Mouse (Mus musculus) hindbrain, embryonic 14.5 days (tissue): ENCODE results near the gene Itga9. TPM values are rescaled to one million over a fixed set of nuclear protein-coding genes. Genes with fewer than 3 reads are reported as not detected.
A peak's percentile ranks its signal among the peaks of the same experiment; 100 is the strongest.

Experiments used
- ATAC-seq: fragments of 200-750 bp; cut with Nextera tagmentation; 2 replicates; pipeline ENCODE4 v1.8.0; 2017; ENCODE audit warnings: moderate number of reproducible peaks, mild to moderate bottlenecking, moderate TSS enrichment, moderate library complexity; ENCODE audit not compliant: low FRiP score
- DNase-seq: peaks from one replicate; pipeline ENCODE4 v3.0.0-alpha.2; 2015; ENCODE audit warnings: low spot score
- H3K27ac ChIP-seq: fragments of 300-500 bp; sonication (generic); 2 replicates; pipeline ENCODE4 v1.5.1; 2014; ENCODE audit warnings: mild to moderate bottlenecking, moderate library complexity
- H3K27me3 ChIP-seq: fragments of 300-500 bp; sonication (generic); 2 replicates; pipeline ENCODE4 v1.6.1; 2014; ENCODE audit warnings: mild to moderate bottlenecking, low read length, mixed read lengths; ENCODE audit not compliant: control insufficient read depth, insufficient read depth
- H3K36me3 ChIP-seq: fragments of 300-500 bp; sonication (generic); replicated peaks from 2 replicates; pipeline ENCODE4 v1.6.1; 2014; ENCODE audit not compliant: control insufficient read depth, insufficient read depth
- H3K4me1 ChIP-seq: fragments of 300-500 bp; sonication (generic); replicated peaks from 2 replicates; pipeline ENCODE4 v1.6.1; 2014; ENCODE audit warnings: antibody characterized with exemption, low read length, mixed read lengths; ENCODE audit not compliant: control insufficient read depth, insufficient read depth
- H3K4me2 ChIP-seq: fragments of 300-500 bp; sonication (generic); replicated peaks from 2 replicates; pipeline ENCODE4 v1.6.1; 2014; ENCODE audit warnings: mild to moderate bottlenecking, moderate library complexity
- H3K4me3 ChIP-seq: fragments of 300-500 bp; sonication (generic); replicated peaks from 2 replicates; pipeline ENCODE4 v1.5.1; 2014; ENCODE audit warnings: mild to moderate bottlenecking, low read length
- H3K9ac ChIP-seq: fragments of 300-500 bp; sonication (generic); 2 replicates; pipeline ENCODE4 v1.6.1; 2014
- H3K9me3 ChIP-seq: fragments of 300-500 bp; sonication (generic); 2 replicates; pipeline ENCODE4 v1.6.1; 2016; ENCODE audit warnings: low read length; ENCODE audit not compliant: control insufficient read depth
- WGBS: fragments of 180-500 bp; shearing (Covaris S2); extraction: QIAGEN DNeasy Blood & Tissue Kit; methylation state at CpG from one replicate; pipeline ENCODE4 v1.1.7; 2014; 5-methylcytosine and 5-hydroxymethylcytosine counted together
- polyA plus RNA-seq: library from polyadenylated mRNA; unstranded; fragments of >200 nt; fragmentation: Nextera tagmentation; extraction: Ambion mirVana; gene quantifications from 2 replicates; pipeline ENCODE4 v1.2.1, GENCODE M21; 2014

The Itga9 gene
- polyA plus RNA-seq, 1 experiment from 2014 or later: 4.4 TPM

GRCm38 (mm10) chr9:118676692-118677091 lies 70.2 kb downstream of the Itga9 start:
- WGBS: 72% methylated on average over 8 of the region's 8 CpGs
- no peak overlapping the region for H3K4me2 ChIP-seq
- no peak for ATAC-seq
- H3K9me3 ChIP-seq: no peaks in the 10 kb centered on the region
- peaks cover 12% of the 10 kb centered on the region for H3K4me1 ChIP-seq
- no peak overlapping the region for H3K4me3 ChIP-seq
- no peak overlapping the region for H3K9ac ChIP-seq
- no peaks in the 10 kb centered on the region for H3K27me3 ChIP-seq
- DNase-seq: no peak
- H3K36me3 ChIP-seq: no peaks in the 10 kb centered on the region
- H3K27ac ChIP-seq: 0 out of 2 replicates have a peak overlapping the region, but pooled peaks have one; percentile 26

GRCm38 (mm10) chr9:118677349-118677748 lies 70.9 kb downstream of the Itga9 start:
- DNase-seq: no peak
- Histone ChIP-seq H3K4me1 (peaks cover 12% of the 10 kb centered on the region), H3K27ac (no peak overlapping the region), H3K4me3 (no peak overlapping the region), H3K36me3 (no peaks in the 10 kb centered on the region), H3K9ac (no peak overlapping the region), H3K9me3 (no peaks in the 10 kb centered on the region), H3K4me2 (no peak overlapping the region), H3K27me3 (no peaks in the 10 kb centered on the region)
- ATAC-seq: no peak
- 46% methylated on average over 9 of the region's 9 CpGs for WGBS

- no peak for DNase-seq
- no peaks in the 10 kb centered on the region for H3K27me3 ChIP-seq
- no peak for ATAC-seq
These were observed 71.7 kb downstream of the Itga9 start for GRCm38 (mm10) chr9:118678020-118678750.

GRCm38 (mm10) chr9:118678759-118679158 lies 72.3 kb downstream of the Itga9 start:
- Histone ChIP-seq H3K36me3 (no peaks in the 10 kb centered on the region), H3K9ac (no peak overlapping the region), H3K27ac (no peak overlapping the region), H3K4me2 (no peak overlapping the region), H3K4me1 (peaks cover 12% of the 10 kb centered on the region), H3K27me3 (no peaks in the 10 kb centered on the region), H3K9me3 (no peaks in the 10 kb centered on the region), H3K4me3 (no peak overlapping the region)
- DNase-seq (no peak), ATAC-seq (no peak)
- 72% methylated on average over 10 of the region's 10 CpGs for WGBS

More at GRCm38 (mm10) chr9:118678020-118678750, 71.7 kb downstream of the Itga9 start:
- H3K9ac ChIP-seq: no peak overlapping the region
- H3K4me2 ChIP-seq: no peak overlapping the region
- H3K4me1 ChIP-seq: peaks cover 12% of the 10 kb centered on the region
- no peaks in the 10 kb centered on the region for H3K9me3 ChIP-seq
- no peak overlapping the region for H3K4me3 ChIP-seq
- H3K27ac ChIP-seq: peak overlapping the region; percentile 32; the same call in 1 of the 2 replicates
- no peaks in the 10 kb centered on the region for H3K36me3 ChIP-seq
- WGBS: 64% methylated on average over 15 of the region's 15 CpGs

- WGBS: 86% methylated on average over 6 of the region's 6 CpGs
- Histone ChIP-seq H3K27ac (no peak overlapping the region), H3K4me3 (no peak overlapping the region), H3K9ac (no peak overlapping the region), H3K27me3 (no peaks in the 10 kb centered on the region), H3K9me3 (no peaks in the 10 kb centered on the region), H3K4me1 (peaks cover 12% of the 10 kb centered on the region), H3K36me3 (no peaks in the 10 kb centered on the region), H3K4me2 (no peak overlapping the region)
- no peak for DNase-seq
- ATAC-seq: no peak
These were observed 75.0 kb downstream of the Itga9 start for GRCm38 (mm10) chr9:118681506-118681905.

- ATAC-seq (no peak), DNase-seq (no peak)
- H3K27ac ChIP-seq: no peak overlapping the region
- H3K4me1 ChIP-seq: peaks cover 6% of the 10 kb centered on the region
- WGBS: 87% methylated on average over 8 of the region's 8 CpGs
- H3K4me3 ChIP-seq: no peak overlapping the region
- no peaks in the 10 kb centered on the region for H3K27me3 ChIP-seq
- no peak overlapping the region for H3K4me2 ChIP-seq
- no peaks in the 10 kb centered on the region for H3K9me3 ChIP-seq
- no peaks in the 10 kb centered on the region for H3K36me3 ChIP-seq
- no peak overlapping the region for H3K9ac ChIP-seq
These were observed 75.7 kb downstream of the Itga9 start for GRCm38 (mm10) chr9:118682154-118682553.

GRCm38 (mm10) chr9:118683507-118683906 lies 77.0 kb downstream of the Itga9 start:
- H3K36me3 ChIP-seq: no peaks in the 10 kb centered on the region
- no peaks in the 10 kb centered on the region for H3K9me3 ChIP-seq
- DNase-seq: no peak
- H3K9ac ChIP-seq: no peak overlapping the region
- WGBS: 94% methylated on average over 7 of the region's 7 CpGs
- no peak overlapping the region for H3K27ac ChIP-seq
- no peak for ATAC-seq
- 0 out of 2 replicates have a peak, but pooled peaks cover 3% of the 10 kb centered on the region for H3K4me1 ChIP-seq
- no peak overlapping the region for H3K4me3 ChIP-seq
- no peak overlapping the region for H3K4me2 ChIP-seq
- H3K27me3 ChIP-seq: no peaks in the 10 kb centered on the region

- no peak overlapping the region for H3K27ac ChIP-seq
- H3K4me1 ChIP-seq: 0 out of 2 replicates have a peak, but pooled peaks cover 9% of the 10 kb centered on the region
- no peak overlapping the region for H3K4me2 ChIP-seq
- no peak overlapping the region for H3K9ac ChIP-seq
- no peak for ATAC-seq
- DNase-seq: no peak
- 97% methylated on average over 9 of the region's 9 CpGs for WGBS
- no peaks in the 10 kb centered on the region for H3K9me3 ChIP-seq
- no peaks in the 10 kb centered on the region for H3K36me3 ChIP-seq
- H3K27me3 ChIP-seq: no peaks in the 10 kb centered on the region
- H3K4me3 ChIP-seq: no peak overlapping the region
These were observed 77.9 kb downstream of the Itga9 start for GRCm38 (mm10) chr9:118684343-118684742.

- DNase-seq: no peak
- no peaks in the 10 kb centered on the region for H3K9me3 ChIP-seq
- 0 out of 2 replicates have a peak, but pooled peaks cover 9% of the 10 kb centered on the region for H3K4me1 ChIP-seq
- no peak overlapping the region for H3K4me3 ChIP-seq
- no peaks in the 10 kb centered on the region for H3K36me3 ChIP-seq
- no peak overlapping the region for H3K27ac ChIP-seq
- no peak overlapping the region for H3K9ac ChIP-seq
- ATAC-seq: no peak
- H3K27me3 ChIP-seq: no peaks in the 10 kb centered on the region
- 84% methylated on average over 9 of the region's 9 CpGs for WGBS
- no peak overlapping the region for H3K4me2 ChIP-seq
These were observed 79.9 kb downstream of the Itga9 start for GRCm38 (mm10) chr9:118686166-118686961.
